Mouse (Mus musculus): ENCODE data around the gene Gm9844.

Gm9844 gene

GRCm38 (mm10) chr7:24901842-24902241 is 39.8 kb downstream of the Gm9844 start:
- no peak for DNase-seq (ENCODE audit: low spot score)

DNA sequence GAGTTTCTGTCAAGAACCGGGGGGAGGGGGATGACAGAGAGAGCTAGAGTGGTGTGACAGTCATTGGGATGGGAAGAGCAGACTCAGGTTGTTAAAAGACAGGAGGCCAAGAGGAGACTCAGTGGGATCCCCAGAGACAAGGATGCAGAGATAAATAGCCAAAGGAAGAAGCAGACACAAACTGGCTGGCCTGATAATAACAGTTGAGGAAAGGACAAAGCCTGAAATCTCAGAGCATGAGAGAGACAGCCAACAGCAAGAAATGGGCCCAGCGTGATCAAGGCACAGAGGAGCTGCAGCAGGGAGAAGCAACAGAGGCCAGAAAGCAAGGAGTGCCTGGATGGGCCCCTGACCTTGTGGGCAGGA is 40.2 kb downstream of the Gm9844 start:
- no peak for DNase-seq (ENCODE audit: low spot score)

GRCm38 (mm10) chr7:24902630-24903443 is 40.8 kb downstream of the Gm9844 start, which contains the start of gene Arhgef1:
Gene Arhgef1, plus strand, starts transcription at chr7:24902912.
- DNase-seq (ENCODE audit: low spot score) = peak; percentile 65

- no peak for DNase-seq (ENCODE audit: low spot score)
Measured at GRCm38 (mm10) chr7:24903444-24903825, 41.4 kb downstream of the Gm9844 start.

DNA sequence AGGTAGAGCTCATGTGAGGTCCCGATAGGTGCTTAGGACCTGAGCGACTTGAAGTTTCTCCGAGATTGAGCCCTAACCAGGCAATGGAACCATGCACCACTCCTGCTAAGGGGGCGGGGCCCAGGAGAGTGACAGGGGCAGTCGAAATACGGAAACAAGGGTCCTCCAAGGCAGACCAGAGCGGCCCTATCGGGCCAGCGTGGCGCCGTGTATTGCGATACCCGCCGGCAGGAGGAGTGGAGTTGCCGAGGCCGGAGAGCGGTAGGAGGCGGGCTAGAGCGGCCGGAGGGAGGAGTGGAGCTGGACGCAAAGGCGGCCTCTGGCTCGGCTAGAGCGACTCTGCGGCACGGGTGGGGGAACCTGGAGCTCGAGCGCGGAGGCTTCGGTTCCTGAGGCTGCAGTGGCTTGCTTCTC is 42.1 kb downstream of the Gm9844 start:
- DNase-seq (ENCODE audit: low spot score) = peak; percentile 98

DNA sequence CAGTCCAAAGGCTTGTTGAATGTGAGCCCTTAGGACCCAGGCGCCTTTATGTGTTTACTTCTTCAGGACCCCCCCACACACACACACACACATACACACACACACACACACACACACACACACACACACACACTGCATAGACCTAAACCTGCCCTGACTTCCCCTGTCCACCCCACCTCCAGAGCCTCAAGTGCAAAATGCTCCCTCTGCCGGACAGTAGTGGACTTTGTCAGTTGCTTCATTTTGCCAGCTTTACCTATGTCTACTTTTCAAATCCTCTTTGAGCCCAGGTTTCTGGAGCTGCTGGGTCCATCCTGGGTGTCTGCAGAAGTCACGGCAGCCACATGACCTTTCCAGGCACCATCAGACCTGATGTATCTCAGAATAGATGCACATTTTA is 42.9 kb downstream of the Gm9844 start:
- DNase-seq (ENCODE audit: low spot score) = peak; percentile 70

DNA sequence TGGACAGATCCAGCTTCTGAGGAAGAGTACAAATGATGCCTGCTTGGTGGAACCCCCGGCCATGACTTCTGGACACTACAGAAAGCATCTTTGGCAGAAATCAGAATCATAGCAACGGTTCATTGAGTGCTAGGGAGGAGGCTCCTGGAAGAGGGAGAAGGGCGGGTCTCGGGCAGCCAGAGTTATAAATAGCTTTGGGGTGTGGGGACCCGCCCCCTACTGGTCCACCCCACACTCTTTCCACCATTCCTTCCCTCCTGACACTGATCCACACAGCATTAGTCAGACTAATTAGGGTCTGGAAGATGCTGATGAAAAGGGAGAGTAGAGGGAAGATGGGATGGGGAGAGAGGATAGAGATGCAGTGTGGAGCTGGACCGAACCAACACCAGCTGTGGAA is 44.5 kb downstream of the Gm9844 start:
- DNase-seq (ENCODE audit: low spot score) = no peak

DNA sequence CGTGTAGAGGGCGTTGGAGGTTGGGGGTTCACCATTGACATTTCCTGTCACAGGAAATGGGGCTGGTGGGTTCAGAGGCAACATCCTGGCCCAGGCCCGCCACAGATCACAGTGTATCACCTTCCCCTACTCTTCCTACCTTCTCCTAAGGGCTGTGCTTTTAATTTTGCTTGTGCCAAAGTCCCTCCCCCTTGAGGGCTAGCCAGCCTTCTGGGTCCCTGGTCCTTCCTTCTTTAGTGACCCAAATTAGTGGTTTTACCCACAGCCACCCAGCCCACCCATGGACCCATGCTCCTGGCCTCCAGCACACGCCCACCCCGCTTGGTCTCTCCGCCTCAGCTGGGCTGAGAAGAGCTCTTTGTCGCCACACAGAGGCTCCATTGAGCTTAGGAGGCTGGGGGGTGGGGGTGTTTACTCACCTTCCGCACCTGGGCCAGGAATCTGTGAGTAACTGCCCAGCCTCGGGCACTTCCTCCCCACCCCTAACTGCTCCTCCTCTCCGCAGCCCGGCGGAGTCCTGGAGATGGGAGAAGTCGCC is 45.3 kb downstream of the Gm9844 start:
- peak; percentile 77 for DNase-seq (ENCODE audit: low spot score)

Data from urinary bladder, postnatal 14 days (tissue).